Mouse (Mus musculus) lung, embryonic 14.5 days (tissue): ENCODE measurements around the gene Smc6. TPM values are rescaled to one million over a fixed set of nuclear protein-coding genes. Genes with fewer than 3 reads are reported as not detected.

Source experiments
- ATAC-seq: fragments of 200-750 bp; cut with Nextera tagmentation; 2 replicates; pipeline ENCODE4 v1.8.0; 2017; ENCODE audit warnings: mild to moderate bottlenecking, moderate TSS enrichment, moderate library complexity; ENCODE audit not compliant: insufficient read depth
- DNase-seq: peaks from one replicate; pipeline ENCODE4 v3.0.0-alpha.2; 2015
- H3K27ac ChIP-seq: fragments of 300-500 bp; sonication (generic); 2 replicates; pipeline ENCODE4 v1.5.1; 2014; ENCODE audit warnings: low read depth, mild to moderate bottlenecking, moderate library complexity
- H3K27me3 ChIP-seq: fragments of 300-500 bp; sonication (generic); 2 replicates; pipeline ENCODE4 v1.6.1; 2014; ENCODE audit warnings: low read length, control low read depth; ENCODE audit not compliant: insufficient read depth
- H3K36me3 ChIP-seq: fragments of 300-500 bp; sonication (generic); 2 replicates; pipeline ENCODE4 v1.6.1; 2014; ENCODE audit warnings: control low read depth; ENCODE audit not compliant: insufficient read depth
- H3K4me1 ChIP-seq: fragments of 300-500 bp; sonication (generic); 2 replicates; pipeline ENCODE4 v1.6.1; 2014; ENCODE audit warnings: antibody characterized with exemption, control low read depth; ENCODE audit not compliant: insufficient read depth
- H3K4me2 ChIP-seq: fragments of 300-500 bp; sonication (generic); 2 replicates; pipeline ENCODE4 v1.6.1; 2014; ENCODE audit warnings: mild to moderate bottlenecking
- H3K4me3 ChIP-seq: fragments of 300-500 bp; sonication (generic); 2 replicates; pipeline ENCODE4 v1.5.1; 2014; ENCODE audit warnings: low read depth, low read length
- H3K9ac ChIP-seq: fragments of 300-500 bp; sonication (generic); 2 replicates; pipeline ENCODE4 v1.6.1; 2014
- H3K9me3 ChIP-seq: fragments of 300-500 bp; sonication (generic); 2 replicates; pipeline ENCODE4 v1.6.1; 2016; ENCODE audit warnings: low read depth, low read length, control low read depth
- CTCF ChIP-seq: IDR thresholded peaks from 2 replicates; pipeline ENCODE4 v1.5.1; 2016; ENCODE audit warnings: antibody characterized with exemption, low read depth
- WGBS: fragments of 180-500 bp; shearing (Covaris S2); extraction: QIAGEN DNeasy Blood & Tissue Kit; methylation state at CpG from one replicate; pipeline ENCODE4 v1.1.7; 2014; 5-methylcytosine and 5-hydroxymethylcytosine counted together
- microRNA-seq: library from miRNA; unstranded; fragments of <30 nt; microRNA quantifications from one replicate; pipeline ENCODE4, GENCODE M21; 2016; ENCODE audit warnings: borderline number of aligned reads
- polyA plus RNA-seq: library from polyadenylated mRNA; unstranded; fragments of >200 nt; fragmentation: Nextera tagmentation; extraction: Ambion mirVana; gene quantifications from 2 replicates; pipeline ENCODE4 v1.2.1, GENCODE M21; 2014

Gene Smc6
- polyA plus RNA-seq, 1 experiment from 2014 or later: 133 TPM

DNA sequence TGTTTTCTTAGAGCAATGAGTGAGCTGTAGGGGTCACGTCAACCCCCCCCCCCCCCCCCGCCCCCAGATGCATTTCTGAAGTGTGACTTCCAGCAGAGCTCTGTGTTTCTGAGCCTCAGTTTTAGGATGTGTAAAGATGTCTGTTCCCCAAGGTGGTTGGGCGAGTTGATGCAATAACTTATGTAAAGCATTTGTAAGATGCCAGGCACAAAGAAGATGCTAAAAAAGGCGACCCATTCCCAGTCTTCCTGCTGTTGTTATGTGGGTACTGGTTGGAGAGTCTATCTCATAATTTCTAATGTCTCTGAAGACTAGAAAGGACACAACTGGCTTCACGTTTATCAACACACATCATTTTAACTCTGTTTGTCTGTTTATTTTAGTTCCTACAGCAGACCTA is 84.2 kb downstream of the Smc6 start:
- H3K9ac ChIP-seq: no peak overlapping the region
- no peak overlapping the region for H3K4me3 ChIP-seq
- H3K27me3 ChIP-seq: no peaks in the 10 kb centered on the region
- ATAC-seq: no peak
- H3K4me2 ChIP-seq: no peak overlapping the region
- DNase-seq: no peak
- 39% methylated on average over 5 of the region's 5 CpGs for WGBS
- no peaks in the 10 kb centered on the region for H3K9me3 ChIP-seq
- H3K27ac ChIP-seq: no peak overlapping the region
- no peaks in the 10 kb centered on the region for H3K36me3 ChIP-seq
- TF ChIP-seq CTCF: no peak
- H3K4me1 ChIP-seq: no peaks in the 10 kb centered on the region

DNA sequence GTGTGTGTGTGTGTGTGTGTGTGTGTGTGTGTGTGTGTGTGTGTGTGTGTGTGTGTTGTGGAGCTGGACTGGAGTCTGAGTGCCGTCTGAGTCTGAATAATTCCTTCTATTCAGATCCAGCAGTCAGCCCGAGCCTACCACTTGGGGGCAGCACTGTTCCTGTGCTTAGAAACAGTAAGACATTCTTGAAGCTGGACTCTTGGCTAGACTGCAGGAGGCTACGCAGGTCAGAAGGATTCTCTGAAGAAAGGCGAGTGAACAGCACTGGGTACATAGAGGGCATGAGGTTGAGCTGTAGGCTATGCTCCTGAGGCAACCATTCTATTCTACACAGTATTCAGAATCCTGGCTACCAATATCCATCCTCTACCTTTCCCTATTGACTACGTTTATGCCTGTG is 85.2 kb downstream of the Smc6 start:
- Histone ChIP-seq H3K27ac (no peak overlapping the region), H3K27me3 (no peaks in the 10 kb centered on the region), H3K9me3 (no peaks in the 10 kb centered on the region), H3K4me3 (no peak overlapping the region), H3K36me3 (no peaks in the 10 kb centered on the region), H3K4me1 (no peaks in the 10 kb centered on the region), H3K4me2 (no peak overlapping the region), H3K9ac (no peak overlapping the region)
- peak; percentile 81 for TF ChIP-seq CTCF
- 27% methylated on average over 5 of the region's 5 CpGs for WGBS
- DNase-seq: peak; percentile 94
- ATAC-seq: peak; percentile 56; the same call in 1 of the 2 replicates

DNA sequence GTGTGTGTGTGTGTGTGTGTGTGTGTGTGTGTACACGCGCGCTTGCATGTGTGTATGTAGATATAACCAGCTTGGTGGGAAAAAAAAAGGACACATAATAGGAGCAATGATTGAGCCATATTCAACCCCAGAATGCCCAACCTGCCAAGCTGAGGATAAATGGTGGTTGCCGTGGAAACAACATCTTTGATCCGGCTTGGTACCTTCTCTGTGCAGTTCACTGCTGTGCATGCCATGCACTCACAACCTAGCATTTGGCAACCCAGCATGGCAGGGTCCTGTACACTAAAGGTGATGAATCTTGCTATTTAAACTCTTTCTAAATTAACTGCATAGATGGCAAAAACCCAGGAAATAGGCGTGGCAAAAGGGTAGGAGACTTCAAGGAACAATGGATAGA is 96.7 kb downstream of the Smc6 start:
- Histone ChIP-seq H3K4me1 (no peaks in the 10 kb centered on the region), H3K4me2 (no peak overlapping the region), H3K27me3 (no peaks in the 10 kb centered on the region), H3K27ac (no peak overlapping the region), H3K4me3 (no peak overlapping the region), H3K36me3 (no peaks in the 10 kb centered on the region), H3K9ac (no peak overlapping the region), H3K9me3 (no peaks in the 10 kb centered on the region)
- DNase-seq (no peak), ATAC-seq (no peak)
- WGBS: 92% methylated on average over 6 of the region's 6 CpGs
- TF ChIP-seq CTCF: no peak

DNA sequence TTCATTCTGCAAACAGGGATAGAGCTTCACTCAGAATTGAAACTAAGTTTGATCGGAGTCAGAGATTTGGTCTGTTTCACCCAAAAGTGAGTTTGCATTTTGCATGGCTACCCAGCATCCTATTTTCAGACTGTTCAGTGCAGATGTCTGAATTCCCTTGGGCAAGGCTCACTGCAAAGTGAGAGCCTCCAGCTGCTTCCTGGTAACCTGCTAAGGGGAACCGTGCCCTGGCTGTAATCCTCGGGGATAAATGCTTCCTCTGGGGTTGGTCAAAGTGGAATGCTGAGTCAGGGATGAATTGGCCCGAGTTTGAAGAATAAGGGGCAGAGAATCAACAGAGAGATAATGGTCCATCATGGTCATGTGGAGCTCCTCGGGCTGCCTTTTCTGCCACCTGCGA is 99.2 kb downstream of the Smc6 start:
- Histone ChIP-seq H3K4me1 (no peaks in the 10 kb centered on the region), H3K27me3 (no peaks in the 10 kb centered on the region), H3K27ac (no peak overlapping the region), H3K36me3 (no peaks in the 10 kb centered on the region), H3K9ac (no peak overlapping the region), H3K4me2 (no peak overlapping the region), H3K9me3 (no peaks in the 10 kb centered on the region), H3K4me3 (no peak overlapping the region)
- DNase-seq (no peak), ATAC-seq (no peak)
- no peak for TF ChIP-seq CTCF
- WGBS: 51% methylated on average over 6 of the region's 6 CpGs

DNA sequence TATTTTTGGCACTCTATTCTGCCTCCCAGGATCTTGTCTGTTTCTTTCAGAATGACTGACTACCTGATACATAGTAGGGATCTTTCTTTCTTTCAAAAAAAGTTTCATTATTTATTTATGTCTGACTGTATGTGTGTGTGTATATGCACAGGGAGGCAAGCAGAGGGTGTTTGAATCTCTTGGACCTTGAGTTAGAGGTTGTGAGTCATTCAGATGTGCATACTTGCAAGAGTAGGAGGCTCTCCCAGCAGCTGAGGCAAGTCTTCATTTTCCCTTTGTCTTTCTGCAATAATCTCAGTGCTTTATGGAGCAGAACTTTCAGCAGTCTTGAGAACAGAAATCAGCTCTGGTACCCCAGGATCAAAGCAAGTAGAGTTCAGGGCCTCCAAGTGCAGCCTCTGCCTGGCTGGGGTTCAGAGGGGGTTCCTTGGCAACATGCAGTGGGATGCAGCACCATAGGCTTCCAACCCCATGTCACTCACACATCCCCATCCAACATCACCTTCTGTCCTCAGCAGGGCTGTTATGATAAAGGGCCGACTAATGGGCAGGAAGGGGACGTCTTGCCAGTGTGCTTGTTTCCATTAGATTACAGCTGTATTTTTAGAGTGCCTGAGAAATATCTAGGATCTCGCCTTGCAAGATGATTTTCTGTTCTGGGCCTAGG is 101.5 kb downstream of the Smc6 start:
- H3K27me3 ChIP-seq: no peaks in the 10 kb centered on the region
- ATAC-seq (peak; percentile 91), DNase-seq (peak; percentile 74)
- no peak for TF ChIP-seq CTCF
- no peak overlapping the region for H3K4me3 ChIP-seq
- H3K4me2 ChIP-seq: no peak overlapping the region
- no peaks in the 10 kb centered on the region for H3K9me3 ChIP-seq
- no peaks in the 10 kb centered on the region for H3K4me1 ChIP-seq
- H3K36me3 ChIP-seq: no peaks in the 10 kb centered on the region
- no peak overlapping the region for H3K27ac ChIP-seq
- 15% methylated on average over 3 of the region's 3 CpGs for WGBS
- no peak overlapping the region for H3K9ac ChIP-seq

Small RNAs within 50 kb of the gene (microRNA-seq; reads per million reads assigned to microRNA genes)
- gene Mir7675: not detected

Other genes starting within 250 kb of the Smc6 start
- gene Kcns3, start 114.8 kb upstream of the Smc6 start, polyA plus RNA-seq: 4.7 and 5.7 TPM in 2 replicates
- not detected in 2 replicates for gene Msgn1, start 56.9 kb upstream of the Smc6 start, polyA plus RNA-seq
- 15.6 and 16.4 TPM in 2 replicates for gene Gen1, start 85 bp upstream of the Smc6 start, polyA plus RNA-seq
- 4.5 and 7.9 TPM in 2 replicates for gene Vsnl1, start 170.7 kb downstream of the Smc6 start, polyA plus RNA-seq
- 0.59 and 0.61 TPM in 2 replicates for gene Rad51ap2, start 190.2 kb downstream of the Smc6 start, polyA plus RNA-seq